ENCODE assay signal across 7 mouse cellular contexts in the genomic region with DNA sequence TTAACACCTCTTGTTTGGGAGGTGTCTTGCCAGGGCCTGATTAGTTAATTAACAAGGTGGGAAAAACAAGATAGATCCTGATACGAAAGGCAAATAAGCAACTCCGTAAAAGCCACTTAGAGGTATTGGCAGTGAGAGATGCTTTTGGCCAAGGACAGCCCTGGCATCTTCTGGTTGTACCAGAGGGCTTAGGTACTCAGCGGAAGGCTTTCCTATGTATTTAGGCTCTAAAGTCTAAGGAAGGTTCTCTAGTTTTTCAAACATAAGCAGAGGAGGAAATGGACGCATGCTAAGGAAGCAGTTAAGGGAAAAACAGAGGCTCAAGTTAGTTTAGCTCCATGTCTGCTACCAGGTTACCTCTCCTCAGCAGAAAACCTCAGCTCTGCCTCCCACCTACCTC. TPM values are rescaled to one million over a fixed set of nuclear protein-coding genes. Genes with fewer than 3 reads are reported as not detected.
DNase-seq lines count a peak whose midpoint lies in the region; ATAC-seq and TF ChIP-seq lines count a peak whose summit lies in the region.

No protein-coding gene starts in this region.

- DNase-seq in lung, adult 18-20 months: no peak
- no peak for DNase-seq in Muller cell, postnatal 12 days (ENCODE audit: inconsistent ontology term)
- no peak for DNase-seq in ovary, postnatal 14 days (ENCODE audit: low spot score)

- no peaks in the 10 kb centered on the region for H3K9me3 ChIP-seq in lung, embryonic 15.5 days
- H3K9me3 ChIP-seq in forebrain, embryonic 12.5 days: no peaks in the 10 kb centered on the region
- H3K9me3 ChIP-seq in limb, embryonic 12.5 days: no peaks in the 10 kb centered on the region

- H3K4me2 ChIP-seq in lung, embryonic 15.5 days: peak overlapping the region; percentile 98
- peak overlapping the region; percentile 99 for H3K4me2 ChIP-seq in forebrain, embryonic 12.5 days
- H3K4me2 ChIP-seq in limb, embryonic 12.5 days: peak overlapping the region; percentile 100

- H3K9ac ChIP-seq in lung, embryonic 15.5 days: peak overlapping the region; percentile 71
- peak overlapping the region; percentile 68 for H3K9ac ChIP-seq in forebrain, embryonic 12.5 days
- H3K9ac ChIP-seq in limb, embryonic 12.5 days (replicated peaks): peak overlapping the region; percentile 57; the same call in 1 of the 2 replicates

- TF ChIP-seq CTCF in small intestine, adult 2 months (IDR thresholded peaks at IDR 0.05; ENCODE audit: extremely low read depth, insufficient read length, insufficient replicate concordance, low read depth, low read length): no peak

- ATAC-seq in lung, embryonic 15.5 days (ENCODE audit: borderline replicate concordance, extremely low read depth, low FRiP score, low TSS enrichment): no peak
- no peak for ATAC-seq in forebrain, embryonic 12.5 days (ENCODE audit: low FRiP score)
- ATAC-seq in limb, embryonic 12.5 days (ENCODE audit: insufficient number of reproducible peaks, insufficient read depth, low FRiP score, low TSS enrichment, low read depth): no peak

- H3K27me3 ChIP-seq in lung, embryonic 15.5 days: peaks cover 11% of the 10 kb centered on the region; the same call in 1 of the 2 replicates
- peaks cover 27% of the 10 kb centered on the region for H3K27me3 ChIP-seq in forebrain, embryonic 12.5 days
- H3K27me3 ChIP-seq in limb, embryonic 12.5 days: peaks cover 32% of the 10 kb centered on the region
- peaks cover 8% of the 10 kb centered on the region for H3K27me3 ChIP-seq in small intestine, adult 2 months (ENCODE audit: control insufficient read depth, insufficient read depth, low read length)

- no peak overlapping the region for H3K27ac ChIP-seq in lung, embryonic 15.5 days
- H3K27ac ChIP-seq in forebrain, embryonic 12.5 days: no peak overlapping the region
- H3K27ac ChIP-seq in limb, embryonic 12.5 days: no peak overlapping the region
- H3K27ac ChIP-seq in small intestine, adult 2 months (ENCODE audit: insufficient read depth, low read depth, low read length): no peak overlapping the region

- H3K4me1 ChIP-seq in lung, embryonic 15.5 days: peaks cover 20% of the 10 kb centered on the region
- peaks cover 11% of the 10 kb centered on the region for H3K4me1 ChIP-seq in forebrain, embryonic 12.5 days
- peaks cover 5% of the 10 kb centered on the region; the same call in 1 of the 2 replicates for H3K4me1 ChIP-seq in limb, embryonic 12.5 days (replicated peaks)
- no peaks in the 10 kb centered on the region; the same call in none of the 2 replicates for H3K4me1 ChIP-seq in small intestine, adult 2 months (ENCODE audit: control insufficient read depth, insufficient read depth, insufficient read length, low read length)

- no peaks in the 10 kb centered on the region for H3K36me3 ChIP-seq in lung, embryonic 15.5 days
- no peaks in the 10 kb centered on the region for H3K36me3 ChIP-seq in forebrain, embryonic 12.5 days (replicated peaks)
- no peaks in the 10 kb centered on the region for H3K36me3 ChIP-seq in limb, embryonic 12.5 days
- no peaks in the 10 kb centered on the region for H3K36me3 ChIP-seq in small intestine, adult 2 months (ENCODE audit: control insufficient read depth, insufficient read depth, low read length)

- no peak for TF ChIP-seq POLR2A in small intestine, adult 2 months (IDR thresholded peaks at IDR 0.05; ENCODE audit: low read depth, low read length)

- peak overlapping the region; percentile 89 for H3K4me3 ChIP-seq in lung, embryonic 15.5 days
- H3K4me3 ChIP-seq in forebrain, embryonic 12.5 days (replicated peaks): peak overlapping the region; percentile 80
- peak overlapping the region; percentile 71 for H3K4me3 ChIP-seq in limb, embryonic 12.5 days (replicated peaks)
- H3K4me3 ChIP-seq in small intestine, adult 2 months (ENCODE audit: low read depth, low read length): peak overlapping the region; percentile 79

- WGBS in lung, embryonic 15.5 days: 13% methylated on average over 4 of the region's 4 CpGs
- 24% methylated on average over 4 of the region's 4 CpGs for WGBS in forebrain, embryonic 12.5 days
- WGBS in limb, embryonic 12.5 days: 19% methylated on average over 4 of the region's 4 CpGs
- WGBS in small intestine, adult 2 months: 24% methylated on average over 4 of the region's 4 CpGs

RNA-seq across cellular contexts. Expression of a gene that starts 0.8 kb away (rescaled TPM):
- polyA plus RNA-seq in lung, embryonic 15.5 days (2015; fragmentation: Nextera tagmentation; extraction: Ambion mirVana): 22.7 and 24.0 TPM in 2 replicates
- polyA plus RNA-seq in forebrain, embryonic 12.5 days (2016; fragmentation: Nextera tagmentation; extraction: Ambion mirVana): 3.2 and 4.2 TPM in 2 replicates
- 0.84 and 0.86 TPM in 2 replicates for polyA plus RNA-seq in limb, embryonic 12.5 days (2016; fragmentation: Nextera tagmentation; extraction: Ambion mirVana)
- 3.1 and 3.3 TPM in 2 replicates for polyA plus RNA-seq in small intestine, adult 2 months (2012; rRNA removed)
